Mouse (Mus musculus) C2C12 (cell line): ENCODE data around the gene Tor4a. TPM values are rescaled to one million over a fixed set of nuclear protein-coding genes. Genes with fewer than 3 reads are reported as not detected.

Experiments
- H3K27me3 ChIP-seq: one replicate; pipeline ENCODE4 v1.6.1; 2011; ENCODE audit not compliant: control insufficient read depth, insufficient read depth, insufficient read length
- H3K36me3 ChIP-seq: one replicate; pipeline ENCODE4 v1.6.1; 2011; ENCODE audit not compliant: control insufficient read depth, insufficient read depth
- H3K4me3 ChIP-seq: one replicate; pipeline ENCODE4 v1.5.1; 2011; ENCODE audit warnings: mild to moderate bottlenecking, control low read depth; ENCODE audit not compliant: poor library complexity, insufficient read depth, severe bottlenecking
- H3K79me2 ChIP-seq: one replicate; pipeline ENCODE4 v1.6.1; 2011; ENCODE audit not compliant: control insufficient read depth, insufficient read depth
- H3K79me3 ChIP-seq: one replicate; pipeline ENCODE4 v1.6.1; 2011; ENCODE audit warnings: low read depth, control low read depth
- H3ac ChIP-seq: one replicate; pipeline ENCODE3; 2011; ENCODE audit warnings: low read depth; ENCODE audit not compliant: control insufficient read depth, insufficient read length
- CEBPB ChIP-seq: IDR thresholded peaks from one replicate; pipeline ENCODE4 v1.6.1; 2011; ENCODE audit warnings: low read depth, mild to moderate bottlenecking, control low read depth, moderate library complexity
- CTCF ChIP-seq: IDR thresholded peaks from one replicate; pipeline ENCODE4 v1.5.1; 2011; ENCODE audit not compliant: control insufficient read depth, insufficient read depth, insufficient read length
- FOSL1 ChIP-seq: IDR thresholded peaks from one replicate; pipeline ENCODE4 v1.8.0; 2011; ENCODE audit warnings: mild to moderate bottlenecking, low read length; ENCODE audit not compliant: poor library complexity, insufficient read depth, severe bottlenecking
- MAX ChIP-seq: IDR thresholded peaks from one replicate; pipeline ENCODE4 v1.6.1; 2011; ENCODE audit warnings: mild to moderate bottlenecking, control low read depth
- MYOD1 ChIP-seq: IDR thresholded peaks from one replicate; pipeline ENCODE4 v1.6.1; 2011; ENCODE audit warnings: low read depth; ENCODE audit not compliant: control insufficient read depth, insufficient read length
- MYOG ChIP-seq: IDR thresholded peaks from one replicate; pipeline ENCODE4 v1.6.1; 2011; ENCODE audit not compliant: control insufficient read depth, insufficient read length; ENCODE audit errors: extremely low read depth
- USF1 ChIP-seq: IDR thresholded peaks from one replicate; pipeline ENCODE4 v1.6.1; 2011; ENCODE audit warnings: low read depth, mild to moderate bottlenecking, control low read depth, moderate library complexity
- polyA plus RNA-seq: library from polyadenylated mRNA; unstranded; fragments of >200 nt; fragmentation: generic; extraction: Trizol; gene quantifications from one replicate; pipeline ENCODE4 v1.2.1, GENCODE M21; 2012; ENCODE audit warnings: missing spikeins

The Tor4a gene
- polyA plus RNA-seq, 1 experiment = 15.5 TPM

DNA sequence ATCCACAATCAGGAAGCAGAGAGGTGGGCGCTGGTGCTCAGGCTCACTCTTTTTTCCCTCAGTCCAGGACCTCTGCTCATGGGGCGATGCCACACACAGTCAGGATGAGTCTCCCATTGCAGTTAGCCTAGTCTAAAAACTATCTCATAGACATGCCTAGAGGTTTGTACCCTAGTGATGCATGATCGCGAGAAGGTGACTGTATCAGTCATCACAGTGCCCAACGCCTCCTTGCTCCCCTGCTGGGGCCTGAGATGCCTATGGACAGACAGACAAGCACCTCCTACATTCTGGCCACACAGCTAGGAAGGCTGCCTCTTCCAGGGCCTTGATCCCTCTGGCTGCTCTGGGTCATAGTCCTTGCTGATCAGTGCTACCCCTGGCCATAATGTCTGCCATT lies 49.3 kb downstream of the Tor4a start:
- Histone ChIP-seq H3K79me2 (peaks cover 28% of the 10 kb centered on the region), H3ac (no peak overlapping the region), H3K27me3 (no peaks in the 10 kb centered on the region), H3K36me3 (no peaks in the 10 kb centered on the region), H3K4me3 (no peak overlapping the region), H3K79me3 (no peaks in the 10 kb centered on the region)
- TF ChIP-seq CEBPB (no peak), FOSL1 (no peak), MAX (no peak), MYOD1 (no peak), MYOG (no peak), CTCF (no peak), USF1 (no peak)

DNA sequence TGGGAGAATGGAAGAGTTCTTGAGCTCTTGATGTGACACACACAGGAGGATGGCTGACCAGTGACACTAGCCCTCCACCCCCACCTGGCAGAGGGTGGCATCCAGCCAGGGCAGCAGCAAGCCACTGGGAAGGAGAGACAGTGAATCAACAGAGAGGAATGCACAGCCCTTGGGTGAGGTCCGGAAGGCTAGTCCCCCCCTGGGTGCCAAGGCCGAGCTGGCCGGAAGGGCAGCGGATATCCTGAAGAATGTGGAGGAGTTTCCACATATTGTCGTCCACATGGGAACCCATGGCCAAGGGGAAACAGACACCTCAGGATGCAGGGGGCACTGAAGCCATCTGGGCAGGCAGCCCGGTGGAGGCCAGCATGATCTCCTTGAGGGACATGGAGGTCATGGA lies 51.3 kb downstream of the Tor4a start:
- Histone ChIP-seq H3ac (no peak overlapping the region), H3K79me3 (no peaks in the 10 kb centered on the region), H3K79me2 (peaks cover 42% of the 10 kb centered on the region), H3K36me3 (no peaks in the 10 kb centered on the region), H3K4me3 (no peak overlapping the region), H3K27me3 (no peaks in the 10 kb centered on the region)
- TF ChIP-seq USF1 = no peak
- peak; percentile 46 for TF ChIP-seq FOSL1
- peak; percentile 73 for TF ChIP-seq MAX
- no peak for TF ChIP-seq MYOG
- TF ChIP-seq CEBPB = peak; percentile 20
- TF ChIP-seq MYOD1 = no peak
- TF ChIP-seq CTCF = no peak

Other genes with a start within 250 kb of the Tor4a start
- gene Zmynd19, start 247.1 kb downstream of the Tor4a start, polyA plus RNA-seq = 35.8 TPM
- 13.9 TPM for gene Dph7, start 234.5 kb downstream of the Tor4a start, polyA plus RNA-seq
- gene Mrpl41, start 221.8 kb downstream of the Tor4a start, polyA plus RNA-seq = 98.4 TPM
- gene Pnpla7, start 220.9 kb downstream of the Tor4a start, polyA plus RNA-seq = 3.8 TPM
- gene Nsmf, start 142.5 kb downstream of the Tor4a start, polyA plus RNA-seq = 30.6 TPM
- gene Entpd8, start 116.6 kb downstream of the Tor4a start, polyA plus RNA-seq = not detected
- not detected for gene Noxa1, start 101.7 kb downstream of the Tor4a start, polyA plus RNA-seq
- 0.56 TPM for gene Nrarp, start 16.1 kb downstream of the Tor4a start, polyA plus RNA-seq
- gene Nelfb, start 14.6 kb upstream of the Tor4a start, polyA plus RNA-seq = 47.4 TPM
- not detected for gene Stpg3, start 17.8 kb upstream of the Tor4a start, polyA plus RNA-seq
- gene Fam166a, start 21.9 kb upstream of the Tor4a start, polyA plus RNA-seq = not detected
- gene Tubb4b, start 27.8 kb upstream of the Tor4a start, polyA plus RNA-seq = 800 TPM
- gene Slc34a3, start 37.5 kb upstream of the Tor4a start, polyA plus RNA-seq = not detected
- gene Rnf224, start 39.9 kb upstream of the Tor4a start, polyA plus RNA-seq = not detected
- gene Rnf208, start 45.4 kb upstream of the Tor4a start, polyA plus RNA-seq = 0.22 TPM
- gene Cysrt1, start 45.6 kb upstream of the Tor4a start, polyA plus RNA-seq = 0.25 TPM
- gene AL732309.1, start 50.0 kb upstream of the Tor4a start, polyA plus RNA-seq = 3.9 TPM
- gene Tmem203, start 58.6 kb upstream of the Tor4a start, polyA plus RNA-seq = 28.5 TPM
- gene Tprn, start 65.7 kb upstream of the Tor4a start, polyA plus RNA-seq = 7.4 TPM
- gene Ssna1, start 75.6 kb upstream of the Tor4a start, polyA plus RNA-seq = 143 TPM
- 89.4 TPM for gene Anapc2, start 75.6 kb upstream of the Tor4a start, polyA plus RNA-seq
- gene Tmem210, start 91.3 kb upstream of the Tor4a start, polyA plus RNA-seq = not detected
- not detected for gene Lrrc26, start 93.0 kb upstream of the Tor4a start, polyA plus RNA-seq
- gene Grin1, start 122.3 kb upstream of the Tor4a start, polyA plus RNA-seq = 0.02 TPM
- gene Man1b1, start 135.5 kb upstream of the Tor4a start, polyA plus RNA-seq = 38.0 TPM
- gene Dpp7, start 159.5 kb upstream of the Tor4a start, polyA plus RNA-seq = 22.4 TPM
- 96.6 TPM for gene Uap1l1, start 168.8 kb upstream of the Tor4a start, polyA plus RNA-seq
- 25.8 TPM for gene Sapcd2, start 175.4 kb upstream of the Tor4a start, polyA plus RNA-seq
- gene Entpd2, start 199.0 kb upstream of the Tor4a start, polyA plus RNA-seq = not detected
- 79.9 TPM for gene Npdc1, start 202.5 kb upstream of the Tor4a start, polyA plus RNA-seq
- gene Fut7, start 226.4 kb upstream of the Tor4a start, polyA plus RNA-seq = 0.08 TPM
- 4.2 TPM for gene Abca2, start 231.8 kb upstream of the Tor4a start, polyA plus RNA-seq